Mouse (Mus musculus) bone marrow, adult 2 months (tissue): ENCODE results near the gene Prpf31.

ENCODE experiments used
- CTCF ChIP-seq: fragments of 200-500 bp; IDR thresholded peaks from 2 replicates; pipeline ENCODE4 v1.5.1; 2011; ENCODE audit warnings: low read length, control low read depth; ENCODE audit not compliant: control insufficient read depth, insufficient read depth
- POLR2A ChIP-seq: fragments of 200-500 bp; IDR thresholded peaks from 2 replicates; pipeline ENCODE4 v1.6.1; 2011; ENCODE audit warnings: low read depth, mild to moderate bottlenecking, control low read depth, low read length, borderline replicate concordance; ENCODE audit not compliant: control insufficient read depth

GRCm38 (mm10) chr7:3656966-3657365, 27.2 kb downstream of the Prpf31 start:
- TF ChIP-seq CTCF (no peak), POLR2A (no peak)
